Mouse (Mus musculus): ENCODE results near the gene Eral1. TPM values are rescaled to one million over a fixed set of nuclear protein-coding genes. Genes with fewer than 3 reads are reported as not detected.
"Not testable (repeated sequence)": the region's sequence is repeated elsewhere in the genome, so short reads cannot be mapped to it uniquely, and the experiment has no call there.

The Eral1 gene
- total RNA-seq, 2 experiments from 2014 or later = 18.7 to 20.3 TPM

DNA sequence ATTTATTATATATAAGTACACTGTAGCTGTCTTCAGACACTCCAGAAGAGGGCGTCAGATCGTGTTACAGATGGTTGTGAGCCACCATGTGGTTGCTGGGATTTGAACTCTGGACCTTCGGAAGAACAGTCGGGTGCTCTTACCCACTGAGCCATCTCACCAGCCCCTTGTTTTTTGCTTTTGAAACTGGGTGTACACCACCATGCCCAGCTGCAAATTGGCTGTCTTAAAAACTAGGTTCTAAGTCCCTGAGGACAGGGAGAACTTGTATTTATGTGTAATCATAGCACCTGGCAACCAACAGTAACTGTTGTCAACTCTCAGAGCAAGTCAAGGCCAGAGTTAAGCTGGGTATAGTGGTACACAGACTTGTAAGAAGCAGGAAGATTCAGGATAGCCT lies 31.5 kb downstream of the Eral1 start:
- DNase-seq (ENCODE audit: low spot score in 2 of 2); intact Hi-C loops (cut with DNase I): not testable (repeated sequence)

DNA sequence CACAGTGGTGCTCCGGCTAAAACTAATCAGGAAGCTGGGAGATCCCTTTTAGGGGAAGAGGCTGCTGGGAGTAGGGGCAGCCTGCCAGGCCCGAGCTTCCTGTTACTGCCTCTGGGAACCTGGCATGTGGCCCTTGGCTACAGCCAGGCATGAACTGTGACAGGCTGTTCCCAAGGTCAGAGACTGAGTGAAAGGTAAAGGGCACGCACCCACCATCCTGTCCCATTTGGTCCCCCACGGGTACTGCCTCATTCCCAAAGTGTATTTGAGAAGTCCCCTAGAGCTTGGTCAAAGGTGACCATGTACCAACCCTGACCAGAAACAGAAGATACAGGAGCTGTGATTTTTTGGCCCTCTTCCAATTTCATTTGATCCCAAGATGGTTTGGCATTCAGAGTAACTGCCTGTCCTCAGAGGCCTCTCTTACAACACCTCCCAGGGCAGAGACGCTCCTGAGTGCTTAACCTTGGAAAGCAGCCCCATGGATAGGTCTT lies 35.4 kb downstream of the Eral1 start:
- peak; percentile 32 to 38 for DNase-seq (ENCODE audit: low spot score in 2 of 2)
- intact Hi-C loops (cut with DNase I) = no loop called here

DNA sequence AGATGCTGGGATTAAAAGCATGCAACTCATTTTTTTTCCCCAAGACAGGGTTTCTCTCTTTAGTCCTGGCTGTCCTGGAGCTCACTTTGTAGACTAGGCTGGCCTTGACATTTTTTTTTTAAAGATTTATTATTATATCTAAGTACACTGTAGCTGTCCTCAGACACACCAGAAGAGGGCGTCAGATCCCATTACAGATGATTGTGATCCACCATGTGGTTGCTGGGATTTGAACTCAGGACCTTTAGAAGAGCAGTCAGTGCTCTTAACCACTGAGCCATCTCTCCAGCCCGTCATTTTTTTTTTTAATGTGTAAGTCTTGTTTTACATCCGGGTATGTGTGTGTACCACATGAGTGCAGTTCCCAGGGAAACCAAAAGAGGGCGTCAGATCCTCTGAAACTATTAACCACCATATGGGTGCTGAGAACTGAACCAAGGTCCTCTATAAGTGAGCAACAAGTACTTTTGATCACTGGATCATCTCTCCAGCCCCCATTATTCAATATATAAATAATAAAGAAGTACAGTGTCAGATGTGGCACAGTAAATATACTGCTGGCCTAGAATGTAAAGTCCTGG lies 37.8 kb downstream of the Eral1 start:
- DNase-seq (ENCODE audit: low spot score in 2 of 2); intact Hi-C loops (cut with DNase I): not testable (repeated sequence)

DNA sequence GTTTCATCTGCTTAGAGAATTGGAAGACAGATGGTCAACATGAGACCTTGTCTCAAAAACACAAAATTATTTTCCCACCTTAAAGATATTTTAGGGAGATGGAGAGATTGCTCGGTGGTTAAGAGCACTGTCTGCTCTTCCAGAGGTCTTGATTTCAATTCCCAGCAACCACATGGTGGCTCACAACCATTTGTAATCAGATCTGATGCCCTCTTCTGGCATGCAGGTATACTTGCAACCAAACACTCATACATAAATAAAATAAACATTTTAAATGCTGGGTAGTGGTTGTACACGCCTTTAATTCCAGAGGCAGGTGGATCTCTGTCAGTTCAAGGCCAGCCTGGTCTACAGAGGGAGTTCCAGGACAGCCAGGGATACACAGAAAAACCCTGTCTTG lies 39.3 kb downstream of the Eral1 start:
- intact Hi-C loops (cut with DNase I) = no loop called here
- no peak for DNase-seq (ENCODE audit: low spot score in 2 of 2)

DNA sequence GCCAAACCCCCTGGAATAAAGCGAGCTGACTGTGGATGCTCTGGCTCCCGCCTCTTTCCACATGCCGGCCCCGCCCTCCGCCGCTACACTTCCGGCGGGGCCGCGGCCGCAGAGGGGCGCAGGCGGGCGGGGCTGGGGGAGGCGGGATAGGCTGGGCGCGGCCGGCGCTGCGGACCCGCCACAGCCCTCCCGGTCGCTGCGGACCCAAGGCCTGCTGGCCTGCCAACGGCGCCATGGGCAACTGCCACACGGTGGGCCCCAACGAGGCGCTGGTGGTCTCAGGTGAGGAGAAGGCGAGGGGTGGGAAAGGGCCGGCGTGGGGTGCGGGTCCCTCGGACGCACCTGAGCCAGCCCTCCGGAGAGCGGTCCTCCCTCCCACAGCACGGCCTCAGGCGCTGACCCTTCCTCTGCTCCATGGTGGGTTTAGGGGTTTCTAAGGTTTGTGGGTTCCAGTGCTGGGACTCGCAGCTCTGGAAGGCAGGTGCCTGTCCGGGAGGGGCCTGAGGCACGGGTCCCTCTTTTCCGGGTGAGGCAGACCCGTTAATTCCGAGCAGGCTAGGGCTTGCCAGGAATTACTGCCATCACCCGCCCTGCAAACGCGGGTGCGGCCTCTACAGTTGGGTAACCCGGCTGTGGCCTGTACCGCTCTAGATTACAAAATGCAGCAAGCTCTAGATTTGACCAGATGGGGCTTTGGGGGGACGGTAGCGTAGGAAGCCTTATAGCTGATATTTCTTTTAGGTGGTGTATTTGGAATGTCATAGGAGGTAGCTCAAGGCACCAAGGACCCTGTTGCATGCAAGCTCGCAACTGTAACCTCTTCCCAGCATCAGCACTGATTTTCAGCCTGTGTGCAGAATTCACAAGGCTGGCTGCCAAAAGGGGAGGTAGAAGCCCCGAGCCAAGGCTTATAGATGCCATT lies 42.1 kb downstream of the Eral1 start, which contains the start of gene Flot2:
Flot2 (plus strand) TSS at position 101 of the 922 bp plus-strand sequence.
- intact Hi-C loops (cut with DNase I) = no loop called here
- DNase-seq (ENCODE audit: low spot score in 2 of 2) = peak; percentile 33 to 50

DNA sequence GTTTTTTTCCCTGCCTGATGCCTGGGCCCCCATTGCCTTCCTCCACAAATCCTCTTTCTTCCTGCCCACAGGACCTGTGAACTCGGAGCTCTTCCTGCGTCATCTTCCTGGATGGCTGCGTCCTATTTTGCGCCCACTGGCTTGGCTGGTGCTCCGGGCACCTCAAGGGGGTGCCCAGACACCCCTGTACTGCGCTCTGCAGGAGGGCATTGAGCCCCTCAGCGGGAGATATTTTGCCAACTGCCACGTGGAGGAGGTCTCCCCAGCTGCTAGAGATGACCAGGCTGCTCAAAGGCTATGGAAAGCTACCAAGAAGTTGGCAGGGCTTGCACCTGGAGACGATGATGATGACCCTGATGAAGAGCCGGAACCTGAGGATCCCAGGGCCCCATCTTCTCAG lies 43.4 kb downstream of the Eral1 start:
- DNase-seq (ENCODE audit: low spot score in 2 of 2) = no peak
- intact Hi-C loops (cut with DNase I) = no loop called here

DNA sequence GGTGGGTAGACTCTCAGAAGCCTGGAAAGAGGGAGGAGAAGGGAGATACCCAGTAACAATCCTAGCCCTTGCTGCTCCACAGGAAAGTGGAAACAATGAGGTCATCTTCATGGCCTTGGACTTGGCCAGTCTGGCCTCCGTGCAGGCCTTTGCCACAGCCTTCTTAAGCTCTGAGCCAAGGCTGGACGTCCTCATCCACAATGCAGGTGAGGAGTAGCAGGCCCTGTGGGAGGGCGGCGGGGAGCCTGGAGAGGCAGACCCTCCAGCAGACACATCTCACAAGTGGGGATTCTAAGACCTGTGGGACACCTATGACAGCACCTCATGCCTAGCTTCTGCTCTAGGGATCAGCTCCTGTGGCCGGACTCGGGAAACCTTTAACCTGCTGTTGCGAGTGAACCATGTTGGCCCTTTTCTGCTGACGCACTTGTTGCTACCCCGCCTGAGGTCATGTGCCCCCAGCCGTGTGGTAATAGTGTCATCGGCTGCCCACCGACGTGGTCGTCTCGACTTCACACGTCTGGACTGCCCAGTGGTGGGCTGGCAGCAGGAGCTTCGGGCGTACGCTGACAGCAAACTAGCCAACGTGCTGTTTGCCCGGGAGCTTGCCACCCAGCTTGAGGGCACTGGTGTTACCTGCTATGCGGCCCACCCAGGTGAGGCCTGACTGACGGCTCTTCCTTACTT lies 46.1 kb downstream of the Eral1 start:
- intact Hi-C loops (cut with DNase I) = loop anchor here (5.0 kb wide), 1 partner anchor 143 kb away; the partner anchor contains the start of genes Nek8 and Tlcd1
- no peak for DNase-seq (ENCODE audit: low spot score in 2 of 2)

DNA sequence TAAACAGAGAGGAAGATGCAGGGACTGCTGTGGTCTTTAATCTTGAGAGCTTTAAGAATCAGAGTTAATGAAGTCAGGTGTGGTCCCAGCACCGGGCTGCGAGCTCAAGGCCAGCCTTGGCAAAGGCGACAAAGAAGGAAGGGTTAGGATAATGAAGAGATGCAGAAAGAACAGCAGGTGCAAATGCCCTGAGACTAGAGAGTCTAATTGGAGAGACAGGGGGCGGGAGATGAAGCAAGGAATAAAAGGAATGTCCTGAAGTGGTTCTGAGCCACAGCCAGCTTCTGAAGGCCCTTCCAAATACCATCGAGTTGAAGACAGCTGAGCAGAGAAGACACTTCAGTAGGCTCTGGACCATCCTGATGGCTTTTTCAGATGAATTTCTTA lies 47.4 kb downstream of the Eral1 start:
- intact Hi-C loops (cut with DNase I) = loop anchor here (5.0 kb wide), 1 partner anchor 144 kb away; the partner anchor contains the start of genes Nek8 and Tlcd1
- DNase-seq (ENCODE audit: low spot score in 2 of 2) = peak in 1 of 2 experiments; percentile 20

DNA sequence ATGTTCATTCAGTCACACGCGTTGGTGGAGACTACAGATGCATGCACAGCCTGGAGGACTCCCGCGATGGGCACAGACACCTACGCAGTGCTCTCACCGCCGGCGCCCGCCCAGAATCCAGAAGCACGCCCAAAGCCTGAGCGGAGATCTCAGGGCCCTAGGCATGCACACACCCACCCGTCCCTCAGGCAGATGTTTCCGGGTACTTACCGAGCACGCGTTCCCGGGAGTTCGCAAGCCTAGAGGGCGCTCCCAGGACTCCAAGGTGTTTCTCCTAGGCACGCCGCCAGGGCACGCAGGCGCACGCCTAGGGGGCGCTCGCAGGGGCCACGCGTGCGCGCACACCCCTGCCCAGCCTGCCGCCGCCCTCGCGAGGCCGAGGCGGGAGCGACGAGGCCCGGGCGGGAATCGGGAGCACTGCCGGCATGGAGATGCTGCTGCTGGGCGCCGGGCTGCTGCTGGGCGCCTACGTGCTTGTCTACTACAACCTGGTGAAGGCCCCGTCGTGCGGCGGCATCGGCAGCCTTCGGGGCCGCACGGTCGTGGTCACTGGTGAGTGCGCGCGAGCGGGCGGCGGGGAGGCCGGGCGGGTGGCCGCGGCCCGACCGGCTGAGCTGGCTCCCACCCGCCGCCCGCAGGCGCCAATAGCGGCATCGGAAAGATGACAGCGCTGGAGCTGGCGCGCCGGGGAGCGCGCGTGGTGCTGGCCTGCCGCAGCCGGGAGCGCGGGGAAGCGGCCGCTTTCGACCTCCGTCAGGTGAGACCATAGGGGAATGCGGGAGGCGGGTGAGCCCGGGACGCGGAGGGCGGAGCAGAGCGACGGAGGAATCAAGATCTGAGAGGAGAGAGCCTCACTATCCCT lies 48.0 kb downstream of the Eral1 start, which contains the start of gene Dhrs13:
Dhrs13 (plus strand) TSS at position 334 of the 862 bp plus-strand sequence.
- peak; percentile 89 to 93 for DNase-seq (ENCODE audit: low spot score in 2 of 2)
- intact Hi-C loops (cut with DNase I) = loop anchor here (5.0 kb wide), 1 partner anchor 145 kb away; the partner anchor contains the start of genes Nek8 and Tlcd1

DNA sequence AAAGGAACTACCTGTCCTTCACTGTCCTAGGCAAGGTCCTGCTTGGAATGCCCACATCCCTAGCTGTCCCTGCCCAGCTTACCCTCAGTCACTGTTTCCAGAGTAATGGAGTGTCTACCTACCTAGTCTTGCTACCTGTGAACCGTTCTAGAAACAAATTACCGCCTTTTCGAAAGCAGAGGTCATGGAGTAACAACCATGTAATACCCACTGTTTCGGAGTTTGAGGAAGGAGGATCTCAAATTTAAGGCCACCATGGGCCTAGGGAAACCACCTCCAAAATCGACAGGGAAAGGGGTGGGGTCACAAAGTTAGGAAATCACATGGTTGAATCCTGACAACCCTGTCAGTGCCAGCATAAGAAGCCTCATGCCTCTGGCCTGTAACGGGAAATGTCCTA lies 48.8 kb downstream of the Eral1 start:
- intact Hi-C loops (cut with DNase I) = loop anchor here (5.0 kb wide), 1 partner anchor 146 kb away; the partner anchor contains the start of genes Nek8 and Tlcd1
- no peak for DNase-seq (ENCODE audit: low spot score in 2 of 2)

DNA sequence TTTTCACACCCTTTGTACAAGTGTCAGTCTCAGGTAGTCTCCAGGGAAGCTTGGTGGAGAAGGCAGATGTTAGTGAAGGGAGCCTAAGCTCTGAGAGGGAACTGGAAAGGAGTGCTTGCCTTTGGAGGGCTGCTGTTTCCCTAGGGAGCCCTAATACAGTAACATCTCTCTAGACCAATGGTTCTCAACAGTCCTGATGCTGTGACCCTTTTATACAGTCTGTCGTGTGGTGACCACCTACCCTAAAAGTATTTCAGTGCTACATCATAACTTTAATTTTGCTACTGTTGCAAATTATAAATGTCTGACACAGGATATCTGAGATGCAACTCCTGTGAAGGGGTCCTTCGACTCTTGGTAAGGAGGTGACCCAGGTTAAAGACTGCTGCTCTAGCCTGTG lies 49.6 kb downstream of the Eral1 start:
- no peak for DNase-seq (ENCODE audit: low spot score in 2 of 2)
- intact Hi-C loops (cut with DNase I) = loop anchor here (5.0 kb wide), 1 partner anchor 147 kb away; the partner anchor contains the start of genes Nek8 and Tlcd1

DNA sequence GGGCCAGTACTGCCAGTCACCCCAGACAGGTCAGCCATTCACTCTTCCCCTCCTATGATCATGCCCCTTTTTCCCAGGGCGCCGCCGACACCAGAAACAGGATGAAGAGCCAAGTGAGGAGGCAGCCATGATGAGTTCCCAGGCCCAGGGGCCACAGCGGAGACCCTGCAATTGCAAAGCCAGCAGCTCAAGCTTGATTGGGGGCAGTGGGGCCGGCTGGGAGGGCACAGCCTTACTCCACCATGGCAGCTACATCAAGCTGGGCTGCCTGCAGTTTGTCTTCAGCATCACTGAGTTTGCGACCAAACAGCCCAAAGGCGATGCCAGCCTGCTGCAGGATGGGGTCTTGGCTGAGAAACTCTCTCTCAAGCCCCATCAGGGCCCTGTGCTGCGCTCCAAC lies 50.9 kb downstream of the Eral1 start:
- DNase-seq (ENCODE audit: low spot score in 2 of 2) = no peak
- intact Hi-C loops (cut with DNase I) = no loop called here

DNA sequence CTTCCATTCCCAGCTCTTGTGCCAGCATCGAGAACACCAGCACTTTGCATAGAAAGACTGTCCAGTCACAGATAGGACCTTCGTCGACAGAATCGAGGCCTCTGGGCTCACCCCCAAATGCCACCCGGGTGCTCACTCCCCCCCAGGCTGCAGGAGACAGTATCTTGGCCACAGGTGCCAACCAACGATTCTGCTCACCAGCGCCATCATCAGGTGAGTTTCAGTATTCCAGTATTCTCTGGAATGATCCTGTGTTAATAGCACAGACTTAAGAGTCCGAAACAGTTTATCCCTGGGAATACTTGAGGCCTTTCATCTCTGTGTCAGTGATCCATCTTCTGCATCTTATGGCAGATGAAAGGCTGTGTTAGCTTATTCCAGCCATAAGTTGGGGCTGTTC lies 56.6 kb downstream of the Eral1 start:
- intact Hi-C loops (cut with DNase I) = no loop called here
- no peak for DNase-seq (ENCODE audit: low spot score in 2 of 2)

Small RNAs within 50 kb of the gene (microRNA-seq; reads per million reads assigned to microRNA genes)
- gene Mir144 (10.7 to 40.1 reads per million in 2 experiments), gene Mir451a (0 reads per million in 2 experiments), gene Mir451b (0 reads per million in 2 experiments)

Other genes with a start within 250 kb of the Eral1 start
- gene Pipox, start 186.3 kb downstream of the Eral1 start, total RNA-seq (2021) = under 1 TPM; 0.69 to 0.96 TPM
- 100 to 1,000 TPM; 145 to 168 TPM for gene Sez6, start 149.6 kb downstream of the Eral1 start, total RNA-seq (2021)
- gene Phf12, start 97.6 kb downstream of the Eral1 start, total RNA-seq (2021) = 10 to 100 TPM; 50.5 to 51.4 TPM
- 1 to 10 TPM; 7.9 to 8.9 TPM for gene Dhrs13, start 48.1 kb downstream of the Eral1 start, total RNA-seq (2021)
- 10 to 100 TPM; 95.5 to 96.8 TPM for gene Flot2, start 42.5 kb downstream of the Eral1 start, total RNA-seq (2021)
- gene Fam222b, start 14.3 kb upstream of the Eral1 start, total RNA-seq (2021) = 10 to 100 TPM; 28.2 to 29.6 TPM
- gene Traf4, start 85.2 kb upstream of the Eral1 start, total RNA-seq (2021) = 10 to 100 TPM; 11.3 to 12.5 TPM
- gene Nek8, start 96.3 kb upstream of the Eral1 start, total RNA-seq (2021) = 1 to 10 TPM; 3.1 to 3.2 TPM
- 10 to 100 TPM; 29.2 to 30.1 TPM for gene Tlcd1, start 96.3 kb upstream of the Eral1 start, total RNA-seq (2021)
- gene Rpl23a, start 103.2 kb upstream of the Eral1 start, total RNA-seq (2021) = 100 to 1,000 TPM; 616 to 654 TPM
- gene Rab34, start 108.0 kb upstream of the Eral1 start, total RNA-seq (2021) = 10 to 100 TPM; 20.2 to 24.8 TPM
- 1 to 10 TPM; 6.2 to 6.4 TPM for gene Proca1, start 113.0 kb upstream of the Eral1 start, total RNA-seq (2021)
- gene Sdf2, start 165.4 kb upstream of the Eral1 start, total RNA-seq (2021) = 10 to 100 TPM; 67.8 to 68.8 TPM
- 10 to 100 TPM; 92.2 to 95.8 TPM for gene Supt6, start 165.6 kb upstream of the Eral1 start, total RNA-seq (2021)
- gene 2610507B11Rik, start 181.4 kb upstream of the Eral1 start, total RNA-seq (2021) = 100 to 1,000 TPM; 179 to 197 TPM
- 10 to 100 TPM; 15.3 to 19.1 TPM for gene BC030499, start 210.5 kb upstream of the Eral1 start, total RNA-seq (2021)
- gene Spag5, start 221.1 kb upstream of the Eral1 start, total RNA-seq (2021) = 1 to 10 TPM; 8.0 to 8.9 TPM
- 100 to 1,000 TPM; 771 to 821 TPM for gene Aldoc, start 242.6 kb upstream of the Eral1 start, total RNA-seq (2021)
- 10 to 100 TPM; 67.0 to 67.7 TPM for gene Pigs, start 248.0 kb upstream of the Eral1 start, total RNA-seq (2021)